Mouse (Mus musculus): Measurements from ENCODE around the gene Wdr90. TPM values are rescaled to one million over a fixed set of nuclear protein-coding genes. Genes with fewer than 3 reads are reported as not detected.

The Wdr90 gene
- polyA plus RNA-seq, 1 experiment from 2014 or later: 25.7 TPM

DNA sequence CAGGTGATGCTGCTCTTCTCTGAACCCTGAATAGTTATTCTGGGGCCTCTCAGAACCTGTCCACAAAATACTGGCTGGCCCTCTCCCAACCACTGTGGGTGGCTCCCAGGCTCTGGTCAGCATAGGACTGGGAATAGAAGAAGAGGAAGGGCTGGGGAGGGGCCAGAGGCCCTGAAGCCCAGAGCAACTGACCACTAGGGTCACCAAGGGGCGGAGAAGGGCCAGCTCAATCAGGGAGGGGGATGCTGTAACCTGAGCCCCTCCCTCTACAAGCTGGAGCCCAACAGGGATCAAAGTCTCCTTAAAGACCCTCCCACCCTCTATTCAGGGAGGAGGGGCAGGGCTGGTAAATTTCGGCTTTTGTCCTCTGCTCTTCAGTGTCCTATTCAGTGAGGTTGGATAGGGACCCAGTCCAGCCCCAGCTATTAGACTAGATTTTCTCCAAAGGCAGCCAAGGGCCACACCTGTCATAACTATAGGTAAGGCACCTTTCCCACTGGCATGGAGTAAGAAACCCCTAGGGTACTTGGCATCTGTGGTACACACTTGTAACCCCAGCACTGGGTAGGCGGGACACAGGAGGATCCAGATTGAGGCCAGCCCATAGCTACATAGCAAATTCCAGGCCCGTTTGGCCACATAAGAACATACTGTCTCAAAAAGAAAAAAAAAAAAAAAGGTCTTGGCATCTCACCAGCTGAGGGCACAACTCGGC lies 19.1 kb upstream of the Wdr90 start, which contains the start of gene Wfikkn1:
TSS of gene Wfikkn1 (minus strand) at position 663 of the 715 bp plus-strand sequence.
- H3K27ac ChIP-seq (ENCODE audit: low read depth, low read length): peak within 1 kb of the TSS; percentile 62
- no peaks in the 10 kb centered on the region for H3K27me3 ChIP-seq (replicated peaks; ENCODE audit: control insufficient read depth, insufficient read depth, low read length)
- no peaks in the 10 kb centered on the region for H3K9me3 ChIP-seq (ENCODE audit: control insufficient read depth, low read length)
- ATAC-seq (replicated peaks; ENCODE audit: low FRiP score) (no peak; the same call in 1 of the 2 replicates), DNase-seq (ENCODE audit: low spot score) (no peak)
- H3K36me3 ChIP-seq (ENCODE audit: control insufficient read depth, insufficient read depth, low read length): peaks cover 17% of the 10 kb centered on the region
- H3K4me2 ChIP-seq: peak within 1 kb of the TSS; percentile 19; the same call in 1 of the 2 replicates
- no peak within 1 kb of the TSS for H3K9ac ChIP-seq (ENCODE audit: low read depth, low read length)
- H3K4me3 ChIP-seq (ENCODE audit: low read depth, low read length): no peak within 1 kb of the TSS
- WGBS: 63% methylated on average over 5 of the region's 5 CpGs
- peaks cover 44% of the 10 kb centered on the region for H3K4me1 ChIP-seq (replicated peaks; ENCODE audit: control insufficient read depth, insufficient read depth, low read length)

DNA sequence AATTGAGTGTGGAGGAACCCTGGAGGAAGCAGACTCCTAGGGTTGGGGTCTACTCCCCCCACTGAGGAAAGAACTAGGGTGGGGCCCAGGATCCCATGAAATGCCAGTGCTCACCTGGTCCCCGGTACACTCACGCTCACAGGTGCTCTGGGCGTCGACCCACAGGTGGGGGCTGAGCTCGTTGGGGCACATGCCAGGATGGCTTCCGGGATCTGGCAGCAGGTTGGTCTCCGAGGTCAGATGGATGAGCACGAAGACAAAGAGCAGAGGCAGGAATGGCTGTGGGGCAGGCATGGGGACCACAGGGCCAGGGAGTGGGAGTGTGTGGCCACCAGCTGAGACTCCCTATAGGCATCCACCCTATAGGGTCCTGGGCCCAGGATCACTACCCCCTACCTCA lies 18.4 kb upstream of the Wdr90 start:
- no peaks in the 10 kb centered on the region for H3K9me3 ChIP-seq (ENCODE audit: control insufficient read depth, low read length)
- no peaks in the 10 kb centered on the region for H3K27me3 ChIP-seq (replicated peaks; ENCODE audit: control insufficient read depth, insufficient read depth, low read length)
- 83% methylated on average over 8 of the region's 8 CpGs for WGBS
- H3K36me3 ChIP-seq (ENCODE audit: control insufficient read depth, insufficient read depth, low read length): peaks cover 17% of the 10 kb centered on the region
- peak overlapping the region; percentile 54; the same call in 1 of the 2 replicates for H3K27ac ChIP-seq (ENCODE audit: low read depth, low read length)
- peak overlapping the region; percentile 19; the same call in 1 of the 2 replicates for H3K4me2 ChIP-seq
- H3K4me1 ChIP-seq (replicated peaks; ENCODE audit: control insufficient read depth, insufficient read depth, low read length): peaks cover 44% of the 10 kb centered on the region
- H3K9ac ChIP-seq (ENCODE audit: low read depth, low read length): no peak overlapping the region
- no peak for DNase-seq (ENCODE audit: low spot score)
- ATAC-seq (replicated peaks; ENCODE audit: low FRiP score): no peak
- no peak overlapping the region for H3K4me3 ChIP-seq (ENCODE audit: low read depth, low read length)

DNA sequence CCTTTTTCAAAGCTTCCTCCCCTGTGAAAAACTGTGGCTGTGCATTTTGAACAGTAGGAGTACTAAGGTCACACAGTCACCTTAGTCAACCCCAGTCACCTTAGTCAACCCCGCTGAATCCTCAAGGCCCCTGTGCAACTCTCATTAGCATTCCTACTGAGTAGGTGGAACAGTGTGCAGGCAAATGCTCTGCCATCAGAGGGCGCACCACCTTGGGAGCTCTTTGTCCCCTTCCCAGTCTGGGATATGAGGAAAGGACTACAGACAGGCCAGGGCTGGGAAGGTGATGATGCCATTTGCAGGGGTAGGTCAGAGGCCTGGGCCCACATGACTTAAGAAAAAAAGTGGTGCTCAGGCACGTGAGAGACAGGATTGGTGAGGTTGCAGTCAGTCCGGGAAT lies 18.0 kb upstream of the Wdr90 start:
- Histone ChIP-seq H3K4me1 (replicated peaks; ENCODE audit: control insufficient read depth, insufficient read depth, low read length) (peaks cover 45% of the 10 kb centered on the region), H3K27ac (ENCODE audit: low read depth, low read length) (peak overlapping the region; percentile 54; the same call in 1 of the 2 replicates), H3K9me3 (ENCODE audit: control insufficient read depth, low read length) (no peaks in the 10 kb centered on the region), H3K9ac (ENCODE audit: low read depth, low read length) (no peak overlapping the region), H3K27me3 (replicated peaks; ENCODE audit: control insufficient read depth, insufficient read depth, low read length) (no peaks in the 10 kb centered on the region), H3K36me3 (ENCODE audit: control insufficient read depth, insufficient read depth, low read length) (peaks cover 13% of the 10 kb centered on the region), H3K4me2 (no peak overlapping the region), H3K4me3 (ENCODE audit: low read depth, low read length) (no peak overlapping the region)
- WGBS: 69% methylated on average over 4 of the region's 4 CpGs
- ATAC-seq (replicated peaks; ENCODE audit: low FRiP score) (no peak), DNase-seq (ENCODE audit: low spot score) (no peak)

DNA sequence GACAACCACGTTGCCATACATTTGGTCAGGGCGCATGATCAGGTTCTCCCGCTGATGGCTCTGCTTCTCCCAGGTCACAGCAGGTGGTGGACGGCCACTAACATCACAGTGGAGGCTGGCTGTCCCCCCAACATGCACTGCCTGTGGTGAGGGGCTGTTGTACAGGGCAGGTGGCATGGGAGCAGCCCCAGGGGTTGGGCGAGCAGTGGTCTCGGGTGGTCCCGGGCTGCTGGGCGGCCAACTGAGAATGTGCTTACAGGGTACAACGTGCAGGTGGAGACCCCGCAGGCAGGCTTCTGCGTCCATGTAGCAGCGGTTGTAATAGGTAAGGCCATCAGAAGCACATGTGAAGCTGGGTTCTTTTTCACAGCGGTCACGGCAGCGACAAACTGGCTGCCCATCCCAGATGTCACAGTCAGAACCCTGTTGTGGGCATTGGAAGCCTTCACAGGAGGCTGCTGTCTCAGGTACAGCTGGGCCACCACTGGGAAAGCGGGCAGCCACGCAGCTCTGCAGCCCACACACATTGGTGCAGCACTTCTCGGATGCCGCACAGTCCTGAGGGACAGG lies 17.4 kb upstream of the Wdr90 start:
- Histone ChIP-seq H3K36me3 (ENCODE audit: control insufficient read depth, insufficient read depth, low read length) (peaks cover 9% of the 10 kb centered on the region), H3K4me3 (ENCODE audit: low read depth, low read length) (no peak overlapping the region), H3K9me3 (ENCODE audit: control insufficient read depth, low read length) (no peaks in the 10 kb centered on the region), H3K27me3 (replicated peaks; ENCODE audit: control insufficient read depth, insufficient read depth, low read length) (no peaks in the 10 kb centered on the region), H3K9ac (ENCODE audit: low read depth, low read length) (no peak overlapping the region), H3K27ac (ENCODE audit: low read depth, low read length) (no peak overlapping the region), H3K4me2 (no peak overlapping the region), H3K4me1 (replicated peaks; ENCODE audit: control insufficient read depth, insufficient read depth, low read length) (peaks cover 50% of the 10 kb centered on the region)
- no peak for DNase-seq (ENCODE audit: low spot score)
- no peak for ATAC-seq (replicated peaks; ENCODE audit: low FRiP score)
- WGBS: 90% methylated on average over 19 of the region's 19 CpGs

DNA sequence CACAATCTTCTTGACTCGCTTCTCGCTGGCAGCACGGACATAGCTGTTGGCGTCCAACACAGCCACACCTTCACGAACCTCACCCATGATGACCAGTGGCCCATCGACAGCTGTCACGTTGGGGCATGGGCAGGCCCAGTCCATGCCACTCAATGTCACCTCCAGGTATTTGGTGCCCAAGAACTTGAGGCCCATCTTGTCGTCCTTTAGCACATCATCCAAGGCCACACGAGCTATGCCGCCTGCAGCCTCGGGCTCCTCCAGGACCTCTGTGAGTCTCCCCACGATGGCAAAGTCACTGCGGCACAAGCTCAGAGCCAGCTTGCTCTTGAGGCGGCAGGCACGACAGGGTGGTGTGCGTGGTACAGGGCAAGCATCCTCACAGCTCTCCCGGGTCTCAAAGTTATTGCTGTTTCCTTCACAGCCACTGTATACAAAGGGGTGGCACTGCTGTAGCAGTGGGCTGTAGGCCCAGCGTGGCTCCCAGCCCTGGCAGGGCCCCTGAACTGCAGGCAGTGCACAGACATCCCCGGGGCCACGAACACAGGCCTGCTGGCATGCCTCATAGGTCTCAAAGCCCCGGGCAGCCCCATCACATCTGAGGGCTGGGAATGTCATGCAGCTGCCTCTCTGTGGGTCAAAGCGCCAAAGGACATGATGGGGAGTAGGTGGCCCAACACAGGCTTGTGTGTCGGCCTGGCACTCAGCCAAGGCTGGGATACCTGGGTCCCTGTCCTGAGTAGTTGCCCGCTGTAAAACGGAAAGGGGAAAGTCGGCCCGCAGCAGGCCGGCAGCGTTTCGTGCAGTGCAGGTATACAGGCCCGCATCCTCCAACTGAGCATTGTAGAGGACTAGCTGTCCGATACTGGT lies 16.7 kb upstream of the Wdr90 start:
- no peak for DNase-seq (ENCODE audit: low spot score)
- H3K27me3 ChIP-seq (replicated peaks; ENCODE audit: control insufficient read depth, insufficient read depth, low read length): no peaks in the 10 kb centered on the region
- 95% methylated on average over 32 of the region's 32 CpGs for WGBS

DNA sequence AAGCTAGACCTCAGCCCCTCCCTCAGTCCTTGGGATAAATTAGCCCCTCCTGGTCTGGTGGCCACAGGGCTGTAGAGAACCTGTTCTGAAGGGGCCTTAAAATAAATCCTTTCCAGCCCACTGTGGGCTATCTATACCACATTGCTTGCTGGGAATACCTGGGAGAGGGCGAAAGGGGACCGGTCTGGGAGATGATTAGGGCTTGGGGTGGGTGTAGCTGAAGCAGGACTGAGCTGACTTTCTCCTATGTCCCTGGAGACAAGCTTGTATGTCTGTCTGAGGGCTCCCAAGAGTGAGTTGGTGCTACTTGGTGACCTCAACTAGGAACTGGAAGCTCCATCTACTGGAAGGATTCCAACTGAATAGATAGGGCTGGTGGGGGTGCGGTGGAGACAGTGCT lies 15.7 kb upstream of the Wdr90 start:
- Histone ChIP-seq H3K36me3 (ENCODE audit: control insufficient read depth, insufficient read depth, low read length) (peaks cover 3% of the 10 kb centered on the region; the same call in 1 of the 2 replicates), H3K27me3 (replicated peaks; ENCODE audit: control insufficient read depth, insufficient read depth, low read length) (no peaks in the 10 kb centered on the region), H3K4me3 (ENCODE audit: low read depth, low read length) (no peak overlapping the region; the same call in 1 of the 2 replicates), H3K9me3 (ENCODE audit: control insufficient read depth, low read length) (no peaks in the 10 kb centered on the region), H3K4me1 (replicated peaks; ENCODE audit: control insufficient read depth, insufficient read depth, low read length) (peaks cover 45% of the 10 kb centered on the region), H3K9ac (ENCODE audit: low read depth, low read length) (no peak overlapping the region), H3K4me2 (peak overlapping the region; percentile 88; the same call in 1 of the 2 replicates), H3K27ac (ENCODE audit: low read depth, low read length) (no peak overlapping the region)
- DNase-seq (ENCODE audit: low spot score) (no peak), ATAC-seq (replicated peaks; ENCODE audit: low FRiP score) (no peak)
- 78% methylated on average over 3 of the region's 3 CpGs for WGBS

More for the DNA sequence above, 16.7 kb upstream of the Wdr90 start:
- no peak overlapping the region for H3K4me3 ChIP-seq (ENCODE audit: low read depth, low read length)
- ATAC-seq (replicated peaks; ENCODE audit: low FRiP score): no peak
- H3K36me3 ChIP-seq (ENCODE audit: control insufficient read depth, insufficient read depth, low read length): peaks cover 3% of the 10 kb centered on the region; the same call in 1 of the 2 replicates
- no peak overlapping the region for H3K4me2 ChIP-seq
- H3K9ac ChIP-seq (ENCODE audit: low read depth, low read length): no peak overlapping the region
- H3K27ac ChIP-seq (ENCODE audit: low read depth, low read length): no peak overlapping the region
- H3K4me1 ChIP-seq (replicated peaks; ENCODE audit: control insufficient read depth, insufficient read depth, low read length): peaks cover 50% of the 10 kb centered on the region
- no peaks in the 10 kb centered on the region for H3K9me3 ChIP-seq (ENCODE audit: control insufficient read depth, low read length)

DNA sequence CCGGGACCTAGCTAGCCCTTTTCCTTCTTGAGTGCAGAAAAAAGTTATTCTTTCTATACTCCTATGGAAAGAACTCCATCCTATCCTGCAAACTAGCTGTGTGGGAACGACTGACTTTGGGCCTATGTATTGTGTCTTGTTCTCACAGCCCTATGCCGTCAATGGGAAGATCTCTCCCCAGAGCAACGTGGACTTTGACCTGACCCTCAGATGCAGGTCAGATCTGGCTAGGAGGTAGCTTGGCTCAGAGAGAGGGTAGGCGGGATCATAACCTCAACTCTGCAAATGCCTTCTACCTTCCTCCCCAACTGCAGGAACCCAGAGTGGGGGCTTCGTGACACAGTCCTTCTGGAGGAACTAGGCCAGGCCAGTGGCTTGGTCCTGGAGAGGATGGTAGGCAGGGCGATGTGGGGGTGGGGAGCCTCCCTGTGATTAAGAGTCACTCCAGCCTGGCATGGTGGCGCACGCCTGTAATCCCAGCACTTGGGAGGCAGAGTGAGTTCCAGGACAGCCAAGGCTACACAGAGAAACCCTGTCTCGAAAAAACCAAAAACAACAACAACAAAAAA lies 15.1 kb upstream of the Wdr90 start:
- Histone ChIP-seq H3K27me3 (replicated peaks; ENCODE audit: control insufficient read depth, insufficient read depth, low read length) (no peaks in the 10 kb centered on the region), H3K27ac (ENCODE audit: low read depth, low read length) (peak overlapping the region; percentile 86), H3K9ac (ENCODE audit: low read depth, low read length) (peak overlapping the region; percentile 75), H3K4me1 (replicated peaks; ENCODE audit: control insufficient read depth, insufficient read depth, low read length) (peaks cover 39% of the 10 kb centered on the region), H3K9me3 (ENCODE audit: control insufficient read depth, low read length) (no peaks in the 10 kb centered on the region), H3K36me3 (ENCODE audit: control insufficient read depth, insufficient read depth, low read length) (peaks cover 3% of the 10 kb centered on the region; the same call in 1 of the 2 replicates), H3K4me3 (ENCODE audit: low read depth, low read length) (peak overlapping the region; percentile 73), H3K4me2 (peak overlapping the region; percentile 88)
- 59% methylated on average over 10 of the region's 10 CpGs for WGBS
- DNase-seq (ENCODE audit: low spot score) (no peak), ATAC-seq (replicated peaks; ENCODE audit: low FRiP score) (no peak)
